Mouse (Mus musculus): ENCODE results near the gene Chl1.

Chl1 gene

GRCm38 (mm10) chr6:103665677-103666316, 155.4 kb downstream of the Chl1 start:
- no peak for DNase-seq

- no peak for DNase-seq
Measured at GRCm38 (mm10) chr6:103673111-103673510, 162.7 kb downstream of the Chl1 start.

- peak; percentile 8 to 15 for DNase-seq
Measured at GRCm38 (mm10) chr6:103674332-103674731, 163.9 kb downstream of the Chl1 start.

- DNase-seq, result no peak
Measured at GRCm38 (mm10) chr6:103675145-103675544, 164.8 kb downstream of the Chl1 start.

- no peak for DNase-seq
Measured at GRCm38 (mm10) chr6:103676664-103677063, 166.3 kb downstream of the Chl1 start.

GRCm38 (mm10) chr6:103677072-103677471, 166.7 kb downstream of the Chl1 start:
- no peak for DNase-seq

- peak; percentile 71 to 76 for DNase-seq
Measured at GRCm38 (mm10) chr6:103682854-103683574, 172.6 kb downstream of the Chl1 start.

GRCm38 (mm10) chr6:103692511-103692910, 182.1 kb downstream of the Chl1 start:
- no peak for DNase-seq

- no peak for DNase-seq
Measured at GRCm38 (mm10) chr6:103697349-103698028, 187.1 kb downstream of the Chl1 start.

- no peak for DNase-seq
Measured at GRCm38 (mm10) chr6:103699482-103699881, 189.1 kb downstream of the Chl1 start.

- no peak for DNase-seq
Measured at GRCm38 (mm10) chr6:103699895-103700294, 189.5 kb downstream of the Chl1 start.

GRCm38 (mm10) chr6:103700336-103700735, 189.9 kb downstream of the Chl1 start:
- DNase-seq, result no peak

- DNase-seq, result no peak
Measured at GRCm38 (mm10) chr6:103706366-103706765, 196.0 kb downstream of the Chl1 start.

GRCm38 (mm10) chr6:103739291-103739690, 228.9 kb downstream of the Chl1 start:
- no peak for DNase-seq

GRCm38 (mm10) chr6:103742784-103743183, 232.4 kb downstream of the Chl1 start:
- DNase-seq, result peak in 1 of 2 experiments; percentile 3

- peak; percentile 52 to 55 for DNase-seq
Measured at GRCm38 (mm10) chr6:103746103-103746502, 235.7 kb downstream of the Chl1 start.

- DNase-seq, result no peak
Measured at GRCm38 (mm10) chr6:103749122-103749773, 238.9 kb downstream of the Chl1 start.

GRCm38 (mm10) chr6:103753891-103754290, 243.5 kb downstream of the Chl1 start:
- DNase-seq, result peak; percentile 4 to 12

- no peak for DNase-seq
Measured at GRCm38 (mm10) chr6:103766830-103767229, 256.4 kb downstream of the Chl1 start.

- DNase-seq, result no peak
Measured at GRCm38 (mm10) chr6:103781058-103781457, 270.7 kb downstream of the Chl1 start.

GRCm38 (mm10) chr6:103791077-103791632, 280.8 kb downstream of the Chl1 start:
- DNase-seq, result no peak

- no peak for DNase-seq
Measured at GRCm38 (mm10) chr6:103795241-103795640, 284.9 kb downstream of the Chl1 start.
